Mouse (Mus musculus) heart, embryonic 11.5 days (tissue): Measurements from ENCODE around the gene Myo1f. TPM values are rescaled to one million over a fixed set of nuclear protein-coding genes. Genes with fewer than 3 reads are reported as not detected.

Source experiments
- ATAC-seq: fragments of 200-750 bp; cut with Nextera tagmentation; replicated peaks from 2 replicates; pipeline ENCODE4 v1.8.0; 2017; ENCODE audit warnings: moderate library complexity; ENCODE audit not compliant: insufficient number of reproducible peaks, low FRiP score, low TSS enrichment
- H3K27ac ChIP-seq: fragments of 300-500 bp; sonication (generic); 2 replicates; pipeline ENCODE4 v1.5.1; 2014; ENCODE audit warnings: mild to moderate bottlenecking, low read depth, low read length
- H3K27me3 ChIP-seq: fragments of 300-500 bp; sonication (generic); 2 replicates; pipeline ENCODE4 v1.6.1; 2014; ENCODE audit warnings: mild to moderate bottlenecking, low read length, mixed read lengths; ENCODE audit not compliant: control insufficient read depth, insufficient read depth
- H3K36me3 ChIP-seq: fragments of 300-500 bp; sonication (generic); 2 replicates; pipeline ENCODE4 v1.6.1; 2014; ENCODE audit warnings: mild to moderate bottlenecking, low read length, moderate library complexity, mixed read lengths; ENCODE audit not compliant: control insufficient read depth, insufficient read depth
- H3K4me1 ChIP-seq: fragments of 300-500 bp; sonication (generic); 2 replicates; pipeline ENCODE4 v1.6.1; 2014; ENCODE audit warnings: low read length; ENCODE audit not compliant: control insufficient read depth, insufficient read depth
- H3K4me2 ChIP-seq: fragments of 300-500 bp; sonication (generic); 2 replicates; pipeline ENCODE4 v1.6.1; 2014; ENCODE audit warnings: mild to moderate bottlenecking, moderate library complexity
- H3K4me3 ChIP-seq: fragments of 300-500 bp; sonication (generic); 2 replicates; pipeline ENCODE4 v1.5.1; 2014; ENCODE audit warnings: low read depth, low read length
- H3K9ac ChIP-seq: fragments of 300-500 bp; sonication (generic); 2 replicates; pipeline ENCODE4 v1.6.1; 2014; ENCODE audit warnings: mild to moderate bottlenecking, low read depth, low read length, moderate library complexity
- H3K9me3 ChIP-seq: fragments of 300-500 bp; sonication (generic); replicated peaks from 2 replicates; pipeline ENCODE4 v1.6.1; 2016; ENCODE audit warnings: low read length; ENCODE audit not compliant: control insufficient read depth
- WGBS: fragments of 180-500 bp; shearing (Covaris S2); extraction: QIAGEN DNeasy Blood & Tissue Kit; methylation state at CpG from one replicate; pipeline ENCODE4 v1.1.7; 2014; ENCODE audit not compliant: insufficient replicate concordance; 5-methylcytosine and 5-hydroxymethylcytosine counted together
- polyA plus RNA-seq: library from polyadenylated mRNA; unstranded; fragments of >200 nt; fragmentation: Nextera tagmentation; extraction: Ambion mirVana; gene quantifications from 2 replicates; pipeline ENCODE4 v1.2.1, GENCODE M21; 2014

Gene Myo1f
- polyA plus RNA-seq, 1 experiment from 2014 or later: 1.0 TPM

GRCm38 (mm10) chr17:33630171-33630895 lies 74.8 kb downstream of the Myo1f start:
- 75% methylated on average over 13 of the region's 13 CpGs for WGBS
- Histone ChIP-seq H3K9me3 (no peaks in the 10 kb centered on the region), H3K4me3 (peak overlapping the region; percentile 74), H3K27ac (no peak overlapping the region), H3K36me3 (no peaks in the 10 kb centered on the region; the same call in 1 of the 2 replicates), H3K4me1 (peaks cover 17% of the 10 kb centered on the region), H3K9ac (0 out of 2 replicates have a peak overlapping the region, but pooled peaks have one; percentile 10), H3K4me2 (peak overlapping the region; percentile 87), H3K27me3 (no peaks in the 10 kb centered on the region)
- no peak for ATAC-seq

GRCm38 (mm10) chr17:33631236-33631635 lies 75.7 kb downstream of the Myo1f start:
- 94% methylated on average over 9 of the region's 9 CpGs for WGBS
- Histone ChIP-seq H3K9ac (no peak overlapping the region), H3K4me3 (no peak overlapping the region), H3K4me2 (no peak overlapping the region), H3K36me3 (no peaks in the 10 kb centered on the region; the same call in 1 of the 2 replicates), H3K27ac (no peak overlapping the region), H3K4me1 (peaks cover 17% of the 10 kb centered on the region), H3K9me3 (no peaks in the 10 kb centered on the region), H3K27me3 (no peaks in the 10 kb centered on the region)
- no peak for ATAC-seq

GRCm38 (mm10) chr17:33631796-33632195 lies 76.3 kb downstream of the Myo1f start:
- Histone ChIP-seq H3K4me1 (peaks cover 17% of the 10 kb centered on the region), H3K4me3 (no peak overlapping the region), H3K4me2 (no peak overlapping the region), H3K9ac (no peak overlapping the region), H3K27ac (no peak overlapping the region), H3K27me3 (no peaks in the 10 kb centered on the region), H3K36me3 (no peaks in the 10 kb centered on the region; the same call in 1 of the 2 replicates), H3K9me3 (no peaks in the 10 kb centered on the region)
- 82% methylated on average over 5 of the region's 5 CpGs for WGBS
- ATAC-seq: no peak

GRCm38 (mm10) chr17:33637038-33637437 lies 81.5 kb downstream of the Myo1f start:
- Histone ChIP-seq H3K36me3 (peaks cover 6% of the 10 kb centered on the region), H3K4me3 (no peak overlapping the region), H3K9me3 (no peaks in the 10 kb centered on the region), H3K4me1 (0 out of 2 replicates have a peak, but pooled peaks cover 2% of the 10 kb centered on the region), H3K9ac (no peak overlapping the region), H3K27me3 (no peaks in the 10 kb centered on the region), H3K27ac (no peak overlapping the region), H3K4me2 (no peak overlapping the region)
- ATAC-seq: no peak
- 82% methylated on average over 2 of the region's 2 CpGs for WGBS

- Histone ChIP-seq H3K36me3 (peaks cover 9% of the 10 kb centered on the region; the same call in 1 of the 2 replicates), H3K9me3 (no peaks in the 10 kb centered on the region), H3K4me1 (0 out of 2 replicates have a peak, but pooled peaks cover 2% of the 10 kb centered on the region), H3K27me3 (no peaks in the 10 kb centered on the region), H3K4me3 (no peak within 1 kb of the TSS), H3K27ac (no peak within 1 kb of the TSS), H3K9ac (no peak within 1 kb of the TSS), H3K4me2 (no peak within 1 kb of the TSS)
- ATAC-seq: no peak
- 74% methylated on average over 4 of the region's 4 CpGs for WGBS
Measured at GRCm38 (mm10) chr17:33637516-33638276, 82.2 kb downstream of the Myo1f start, which contains the start of gene Pram1. TSS of gene Pram1 (plus strand) at chr17:33638056.

GRCm38 (mm10) chr17:33639743-33640142 lies 84.2 kb downstream of the Myo1f start:
- Histone ChIP-seq H3K4me2 (no peak overlapping the region), H3K4me1 (0 out of 2 replicates have a peak, but pooled peaks cover 2% of the 10 kb centered on the region), H3K36me3 (peaks cover 16% of the 10 kb centered on the region; the same call in 1 of the 2 replicates), H3K27ac (no peak overlapping the region), H3K9me3 (no peaks in the 10 kb centered on the region), H3K9ac (no peak overlapping the region), H3K4me3 (no peak overlapping the region), H3K27me3 (no peaks in the 10 kb centered on the region)
- ATAC-seq: no peak
- WGBS: 37% methylated on average over 6 of the region's 6 CpGs

- H3K9ac ChIP-seq: no peak overlapping the region
- 83% methylated on average over 4 of the region's 4 CpGs for WGBS
- no peaks in the 10 kb centered on the region for H3K27me3 ChIP-seq
- no peaks in the 10 kb centered on the region for H3K9me3 ChIP-seq
- H3K27ac ChIP-seq: no peak overlapping the region
- H3K36me3 ChIP-seq: peaks cover 42% of the 10 kb centered on the region
- no peak overlapping the region for H3K4me3 ChIP-seq
- ATAC-seq: no peak
- 0 out of 2 replicates have a peak, but pooled peaks cover 2% of the 10 kb centered on the region for H3K4me1 ChIP-seq
- H3K4me2 ChIP-seq: no peak overlapping the region
Measured at GRCm38 (mm10) chr17:33644068-33644467, 88.6 kb downstream of the Myo1f start.

- WGBS: 96% methylated on average over 8 of the region's 8 CpGs
- H3K9me3 ChIP-seq: no peaks in the 10 kb centered on the region
- no peak overlapping the region for H3K9ac ChIP-seq
- H3K4me3 ChIP-seq: no peak overlapping the region
- H3K27ac ChIP-seq: no peak overlapping the region
- H3K27me3 ChIP-seq: no peaks in the 10 kb centered on the region
- H3K36me3 ChIP-seq: peaks cover 52% of the 10 kb centered on the region
- no peaks in the 10 kb centered on the region for H3K4me1 ChIP-seq
- ATAC-seq: no peak
- no peak overlapping the region for H3K4me2 ChIP-seq
Measured at GRCm38 (mm10) chr17:33645073-33645472, 89.6 kb downstream of the Myo1f start.
